Mouse (Mus musculus) bone marrow macrophage, adult 2 months (primary cell): ENCODE results near the gene Tmbim1.

Source experiments
- CTCF ChIP-seq: IDR thresholded peaks from 2 replicates; pipeline ENCODE4 v1.5.1; 2012; ENCODE audit warnings: low read depth, mild to moderate bottlenecking, low read length, moderate library complexity
- POLR2A ChIP-seq: IDR thresholded peaks from 2 replicates; pipeline ENCODE4 v1.6.1; 2012; ENCODE audit warnings: mild to moderate bottlenecking, low read depth, low read length, borderline replicate concordance

DNA sequence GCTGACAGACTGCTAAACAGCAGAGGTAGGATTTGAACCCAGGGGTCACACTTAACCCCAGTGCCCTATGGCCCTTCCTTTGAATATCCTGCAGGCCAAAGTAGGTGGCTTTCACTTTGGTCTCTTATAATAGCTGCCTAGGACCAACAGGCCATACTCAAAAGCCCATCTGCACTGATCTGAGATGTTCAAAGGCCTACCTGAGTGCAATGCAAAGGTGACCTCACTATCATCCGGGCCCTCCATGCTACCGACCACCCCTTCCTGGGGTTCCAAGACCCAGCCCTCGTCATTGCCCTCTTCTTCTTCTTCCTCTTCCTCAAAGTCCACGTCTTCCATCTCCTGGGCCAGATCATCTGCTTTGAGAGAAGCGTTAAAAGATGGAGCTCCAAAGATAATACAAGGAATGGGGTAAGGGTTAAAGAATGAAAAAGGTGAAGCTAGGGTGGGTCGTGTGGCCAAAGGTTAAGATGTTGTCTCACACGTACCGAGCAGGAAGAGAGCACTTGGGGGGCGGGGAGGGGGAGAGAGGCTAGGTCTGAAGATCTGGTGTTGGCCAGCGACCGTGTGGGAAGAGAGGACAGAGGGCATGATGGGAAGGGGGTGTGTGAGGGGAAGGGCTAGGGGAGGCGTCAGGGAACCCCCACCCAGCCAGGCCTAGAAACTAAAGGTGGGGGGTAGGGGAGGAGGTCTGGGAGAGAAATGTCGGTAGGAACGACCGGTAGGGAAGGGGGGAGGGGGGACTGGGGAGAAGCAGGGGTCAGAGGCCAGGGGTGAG is 21.5 kb downstream of the Tmbim1 start:
- TF ChIP-seq CTCF, result no peak
- peak; percentile 7; the same call in 1 of the 2 replicates for TF ChIP-seq POLR2A
